ENCODE assay signal across 28 mouse cellular contexts in the genomic region with DNA sequence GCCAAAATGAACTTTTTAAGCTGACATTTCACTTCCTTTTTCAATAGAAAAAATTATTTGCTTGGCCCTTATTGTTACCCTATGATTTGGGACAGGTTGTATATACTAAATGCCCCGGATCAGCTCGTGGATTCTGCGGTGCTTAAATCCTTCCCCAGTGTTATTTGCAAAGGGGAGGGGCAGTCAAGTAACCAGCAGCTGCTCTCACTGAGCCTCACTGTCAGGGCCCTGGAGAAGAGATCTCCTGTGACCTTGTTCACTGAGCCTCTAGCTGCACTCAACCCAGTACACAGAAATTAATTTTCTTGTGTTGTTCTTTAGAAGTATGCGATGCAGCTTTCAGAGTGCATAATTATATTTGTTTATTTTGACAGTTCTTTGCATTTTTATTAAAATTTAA.
A peak's percentile ranks its signal among the peaks of the same experiment; 100 is the strongest.
DNase-seq lines count a peak whose midpoint lies in the region; ATAC-seq lines count a peak whose summit lies in the region.
"Had no signal": no experiment of that assay in that cellular context is flagged by ENCODE, and none has a peak within 500 bp of the region (broad histone marks: within the 10 kb centered on the region; RNA-seq: fewer than 3 reads in every experiment).

No protein-coding gene starts in this region.

- peak; percentile 8 for DNase-seq in embryonic facial prominence, embryonic 14.5 days (ENCODE audit: low spot score)
- no peak for DNase-seq in embryonic facial prominence, embryonic 10.5 days (ENCODE audit: low spot score)
- no peak for DNase-seq in midbrain, embryonic 10.5 days (ENCODE audit: low spot score)
- DNase-seq in midbrain, embryonic 14.5 days: no peak
- DNase-seq: adrenal gland, adult 8-10 months; adrenal gland, postnatal 14 days; adrenal gland, postnatal 36 days; B cell, adult 2 months; cerebellum, adult 11 months; cerebellum, adult 18-20 months; cerebellum, adult 8-10 months; cerebellum, adult 9-11 months; cerebellum, postnatal 14 days; cerebellum, postnatal 36 days; embryo, embryonic 11 days had no signal

- no peak overlapping the region for H3K4me2 ChIP-seq in embryonic facial prominence, embryonic 14.5 days (ENCODE audit: low read depth, low read length)
- H3K4me2 ChIP-seq in midbrain, embryonic 14.5 days (ENCODE audit: low read length): no peak overlapping the region
- H3K4me2 ChIP-seq in midbrain, embryonic 12.5 days (replicated peaks): no peak overlapping the region
- no peak overlapping the region for H3K4me2 ChIP-seq in midbrain, embryonic 15.5 days
- H3K4me2 ChIP-seq: embryonic facial prominence, embryonic 12.5 days; embryonic facial prominence, embryonic 15.5 days had no signal

- no peak overlapping the region for H3K4me3 ChIP-seq in embryonic facial prominence, embryonic 14.5 days (ENCODE audit: low read depth, low read length)
- no peak overlapping the region for H3K4me3 ChIP-seq in embryonic facial prominence, embryonic 10.5 days
- H3K4me3 ChIP-seq in midbrain, embryonic 10.5 days: no peak overlapping the region
- no peak overlapping the region for H3K4me3 ChIP-seq in midbrain, embryonic 14.5 days (replicated peaks; ENCODE audit: low read depth, low read length)
- no peak overlapping the region for H3K4me3 ChIP-seq in midbrain, embryonic 12.5 days
- H3K4me3 ChIP-seq in midbrain, embryonic 15.5 days: no peak overlapping the region
- H3K4me3 ChIP-seq: embryonic facial prominence, embryonic 12.5 days; embryonic facial prominence, embryonic 15.5 days; erythroblast, embryonic 14.5 days; forebrain, embryonic 10.5 days had no signal

- H3K9ac ChIP-seq in embryonic facial prominence, embryonic 14.5 days (ENCODE audit: low read depth, low read length): no peak overlapping the region
- no peak overlapping the region for H3K9ac ChIP-seq in midbrain, embryonic 14.5 days (replicated peaks; ENCODE audit: low read length)
- H3K9ac ChIP-seq in midbrain, embryonic 12.5 days (replicated peaks): no peak overlapping the region
- no peak overlapping the region for H3K9ac ChIP-seq in midbrain, embryonic 15.5 days
- H3K9ac ChIP-seq: embryonic facial prominence, embryonic 12.5 days; embryonic facial prominence, embryonic 15.5 days had no signal

- no peaks in the 10 kb centered on the region for H3K36me3 ChIP-seq in embryonic facial prominence, embryonic 14.5 days (ENCODE audit: control insufficient read depth, insufficient read depth, low read length)
- H3K36me3 ChIP-seq in embryonic facial prominence, embryonic 10.5 days (replicated peaks): no peaks in the 10 kb centered on the region
- no peaks in the 10 kb centered on the region for H3K36me3 ChIP-seq in midbrain, embryonic 10.5 days
- H3K36me3 ChIP-seq in midbrain, embryonic 14.5 days (ENCODE audit: control insufficient read depth, insufficient read depth, low read length): no peaks in the 10 kb centered on the region
- no peaks in the 10 kb centered on the region for H3K36me3 ChIP-seq in midbrain, embryonic 12.5 days
- no peaks in the 10 kb centered on the region for H3K36me3 ChIP-seq in midbrain, embryonic 15.5 days (replicated peaks)
- H3K36me3 ChIP-seq: embryonic facial prominence, embryonic 12.5 days; embryonic facial prominence, embryonic 15.5 days; forebrain, embryonic 10.5 days had no signal

- WGBS in embryonic facial prominence, embryonic 14.5 days: 38% methylated on average over 4 of the region's 4 CpGs
- 41% methylated on average over 4 of the region's 4 CpGs for WGBS in embryonic facial prominence, embryonic 10.5 days
- WGBS in midbrain, embryonic 10.5 days: 28% methylated on average over 4 of the region's 4 CpGs
- WGBS in midbrain, embryonic 14.5 days: 27% methylated on average over 4 of the region's 4 CpGs
- 16% methylated on average over 4 of the region's 4 CpGs for WGBS in midbrain, embryonic 12.5 days
- 26% methylated on average over 4 of the region's 4 CpGs for WGBS in midbrain, embryonic 15.5 days

- no peak for ATAC-seq in embryonic facial prominence, embryonic 14.5 days (ENCODE audit: low read depth)
- ATAC-seq in midbrain, embryonic 14.5 days (ENCODE audit: low FRiP score, low TSS enrichment): no peak
- peak; percentile 62; the same call in 1 of the 2 replicates for ATAC-seq in midbrain, embryonic 12.5 days (ENCODE audit: low FRiP score, low read depth)
- no peak for ATAC-seq in midbrain, embryonic 15.5 days (replicated peaks)
- ATAC-seq: activated CD4-positive, CD25-positive, alpha-beta regulatory T cell, adult 4 months; CD4-positive, CD25-positive, alpha-beta regulatory T cell, adult 4 months; forebrain, embryonic 14.5 days; forebrain, embryonic 16.5 days; Patski had no signal

- H3K9me3 ChIP-seq in embryonic facial prominence, embryonic 14.5 days (ENCODE audit: control insufficient read depth, low read length): no peaks in the 10 kb centered on the region
- H3K9me3 ChIP-seq in embryonic facial prominence, embryonic 10.5 days: no peaks in the 10 kb centered on the region
- no peaks in the 10 kb centered on the region for H3K9me3 ChIP-seq in midbrain, embryonic 10.5 days (replicated peaks)
- H3K9me3 ChIP-seq in midbrain, embryonic 14.5 days (ENCODE audit: control insufficient read depth, low read length): no peaks in the 10 kb centered on the region
- no peaks in the 10 kb centered on the region for H3K9me3 ChIP-seq in midbrain, embryonic 12.5 days
- no peaks in the 10 kb centered on the region for H3K9me3 ChIP-seq in midbrain, embryonic 15.5 days
- H3K9me3 ChIP-seq: embryonic facial prominence, embryonic 12.5 days; embryonic facial prominence, embryonic 15.5 days; forebrain, embryonic 10.5 days; G1E had no signal

- no peaks in the 10 kb centered on the region for H3K27me3 ChIP-seq in embryonic facial prominence, embryonic 14.5 days (replicated peaks; ENCODE audit: control insufficient read depth, insufficient read depth, low read length)
- no peaks in the 10 kb centered on the region for H3K27me3 ChIP-seq in embryonic facial prominence, embryonic 10.5 days (replicated peaks; ENCODE audit: low read depth, poor library complexity, severe bottlenecking)
- no peaks in the 10 kb centered on the region for H3K27me3 ChIP-seq in midbrain, embryonic 10.5 days (ENCODE audit: low read depth, poor library complexity, severe bottlenecking)
- no peaks in the 10 kb centered on the region for H3K27me3 ChIP-seq in midbrain, embryonic 14.5 days (ENCODE audit: control insufficient read depth, insufficient read depth, low read length)
- no peaks in the 10 kb centered on the region for H3K27me3 ChIP-seq in midbrain, embryonic 12.5 days
- H3K27me3 ChIP-seq in midbrain, embryonic 15.5 days (replicated peaks): no peaks in the 10 kb centered on the region
- H3K27me3 ChIP-seq: CH12.LX; embryonic facial prominence, embryonic 12.5 days; embryonic facial prominence, embryonic 15.5 days; Patski had no signal

- no peak overlapping the region for H3K27ac ChIP-seq in embryonic facial prominence, embryonic 14.5 days (replicated peaks; ENCODE audit: low read depth, low read length)
- no peak overlapping the region for H3K27ac ChIP-seq in embryonic facial prominence, embryonic 10.5 days (replicated peaks)
- peak overlapping the region; percentile 23; the same call in 1 of the 2 replicates for H3K27ac ChIP-seq in midbrain, embryonic 10.5 days (replicated peaks)
- no peak overlapping the region for H3K27ac ChIP-seq in midbrain, embryonic 14.5 days (replicated peaks; ENCODE audit: low read depth, low read length)
- no peak overlapping the region for H3K27ac ChIP-seq in midbrain, embryonic 12.5 days (replicated peaks)
- no peak overlapping the region for H3K27ac ChIP-seq in midbrain, embryonic 15.5 days
- H3K27ac ChIP-seq: embryonic facial prominence, embryonic 12.5 days; embryonic facial prominence, embryonic 15.5 days; forebrain, embryonic 10.5 days had no signal

- H3K4me1 ChIP-seq in embryonic facial prominence, embryonic 14.5 days (ENCODE audit: control insufficient read depth, insufficient read depth, low read length): no peaks in the 10 kb centered on the region
- H3K4me1 ChIP-seq in embryonic facial prominence, embryonic 10.5 days: no peaks in the 10 kb centered on the region
- peaks cover 27% of the 10 kb centered on the region for H3K4me1 ChIP-seq in midbrain, embryonic 10.5 days
- H3K4me1 ChIP-seq in midbrain, embryonic 14.5 days (ENCODE audit: control insufficient read depth, insufficient read depth, low read length): no peaks in the 10 kb centered on the region
- peaks cover 3% of the 10 kb centered on the region; the same call in 1 of the 2 replicates for H3K4me1 ChIP-seq in midbrain, embryonic 12.5 days
- H3K4me1 ChIP-seq in midbrain, embryonic 15.5 days: no peaks in the 10 kb centered on the region
- H3K4me1 ChIP-seq: embryonic facial prominence, embryonic 12.5 days; embryonic facial prominence, embryonic 15.5 days had no signal
